Mouse (Mus musculus): ENCODE measurements around the gene Elmo3. TPM values are rescaled to one million over a fixed set of nuclear protein-coding genes. Genes with fewer than 3 reads are reported as not detected.

Elmo3 gene
- polyA plus RNA-seq, 1 experiment from 2014 or later: 17.1 TPM

DNA sequence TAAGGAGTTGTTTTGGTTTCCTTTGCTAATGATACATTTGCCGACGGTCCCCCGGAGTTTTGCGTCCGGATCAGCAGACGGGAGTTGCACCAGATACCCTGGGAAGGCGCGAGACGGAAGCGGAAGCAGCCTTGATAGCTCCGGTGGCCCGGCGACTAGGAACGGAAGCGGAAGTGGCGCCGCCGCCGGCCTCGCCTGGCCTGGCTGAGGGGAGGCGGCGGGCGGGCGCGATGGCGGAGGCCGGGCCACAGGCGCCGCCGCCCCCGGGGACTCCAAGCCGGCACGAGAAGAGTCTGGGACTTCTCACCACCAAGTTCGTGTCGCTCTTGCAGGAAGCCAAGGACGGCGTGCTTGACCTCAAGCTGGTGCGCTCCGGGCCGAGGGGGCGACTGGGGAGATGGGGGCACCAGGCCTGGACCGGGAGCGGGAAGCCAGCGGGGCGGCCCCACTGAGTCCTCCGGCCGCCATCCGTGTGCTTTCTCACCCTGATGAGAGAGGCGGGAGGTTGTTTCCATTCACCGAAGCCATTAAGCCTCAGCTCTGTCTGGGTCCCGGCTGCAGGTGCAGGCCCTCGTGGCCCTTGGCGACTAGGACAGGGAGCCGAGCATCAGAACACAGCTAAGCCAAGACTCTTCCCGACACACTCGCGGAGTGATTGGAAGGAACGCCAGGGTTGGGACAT, 7.7 kb upstream of the Elmo3 start, which contains the start of gene E2f4:
E2f4 (plus strand) TSS at position 153 of the 682 bp plus-strand sequence.
- Histone ChIP-seq H3K36me3 (ENCODE audit: control insufficient read depth, insufficient read depth, low read length) (peaks cover 13% of the 10 kb centered on the region), H3K9me3 (ENCODE audit: control insufficient read depth, low read length) (no peaks in the 10 kb centered on the region), H3K9ac (ENCODE audit: low read length) (peak within 1 kb of the TSS; percentile 94), H3K4me2 (replicated peaks; ENCODE audit: low read depth) (peak within 1 kb of the TSS; percentile 86), H3K27ac (replicated peaks) (peak within 1 kb of the TSS; percentile 83), H3K27me3 (ENCODE audit: control insufficient read depth, insufficient read depth, low read length) (no peaks in the 10 kb centered on the region), H3K4me1 (replicated peaks; ENCODE audit: control insufficient read depth, insufficient read depth) (peaks cover 5% of the 10 kb centered on the region; the same call in 1 of the 2 replicates), H3K4me3 (ENCODE audit: low read depth, low read length) (peak within 1 kb of the TSS; percentile 94)
- peak; percentile 95 for DNase-seq (ENCODE audit: low spot score)
- TF ChIP-seq EP300 (optimal IDR thresholded peaks at IDR 0.05): no peak
- TF ChIP-seq CTCF (IDR thresholded peaks at IDR 0.05; ENCODE audit: low read depth): no peak
- WGBS: 1% methylated on average over 53 of the region's 58 CpGs
- ATAC-seq (ENCODE audit: low FRiP score, low TSS enrichment): peak; percentile 92

DNA sequence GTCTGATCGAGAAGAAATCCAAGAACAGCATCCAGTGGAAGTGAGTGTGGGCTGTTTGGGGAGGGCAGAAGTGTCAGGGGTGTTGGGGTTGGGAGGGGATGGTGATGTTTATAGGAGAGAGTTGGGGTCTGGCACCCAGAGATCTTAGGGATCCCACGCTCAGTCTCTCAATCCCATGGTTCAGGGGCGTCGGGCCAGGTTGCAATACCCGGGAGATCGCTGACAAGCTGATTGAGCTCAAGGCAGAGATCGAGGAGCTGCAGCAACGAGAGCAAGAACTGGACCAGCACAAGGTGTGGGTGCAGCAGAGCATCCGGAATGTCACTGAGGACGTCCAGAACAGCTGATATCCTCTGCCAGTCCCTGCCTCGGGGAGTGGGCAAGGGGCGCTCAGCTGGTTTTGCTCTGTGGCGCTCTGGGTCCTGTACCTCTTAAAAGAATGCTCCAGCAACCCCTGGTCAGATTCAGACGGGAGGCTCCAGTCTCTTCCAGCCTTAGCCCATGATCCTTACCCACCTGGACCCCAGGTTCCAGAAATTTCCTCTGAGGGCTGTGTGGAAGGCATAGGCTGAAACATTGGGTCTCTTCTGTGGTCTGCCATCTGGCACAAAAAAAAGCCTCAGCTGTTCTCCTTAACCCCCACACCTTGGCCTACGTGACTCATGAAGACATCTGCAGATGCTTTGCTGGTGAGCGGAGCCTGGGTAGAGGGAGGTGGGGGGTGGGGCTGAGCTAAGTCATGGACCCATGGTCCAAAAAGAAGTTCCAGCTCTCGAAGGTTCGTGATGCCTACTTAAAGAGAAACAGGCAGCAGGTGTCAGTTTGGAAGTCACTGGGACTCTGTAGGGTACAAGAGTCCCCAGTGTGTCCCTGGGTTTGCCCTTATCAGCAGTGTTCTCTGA, 6.8 kb upstream of the Elmo3 start:
- Histone ChIP-seq H3K27ac (replicated peaks) (0 out of 2 replicates have a peak overlapping the region, but pooled peaks have one; percentile 4), H3K4me3 (ENCODE audit: low read depth, low read length) (peak overlapping the region; percentile 94), H3K4me2 (replicated peaks; ENCODE audit: low read depth) (peak overlapping the region; percentile 86), H3K9ac (ENCODE audit: low read length) (peak overlapping the region; percentile 94), H3K4me1 (replicated peaks; ENCODE audit: control insufficient read depth, insufficient read depth) (peaks cover 5% of the 10 kb centered on the region; the same call in 1 of the 2 replicates), H3K9me3 (ENCODE audit: control insufficient read depth, low read length) (no peaks in the 10 kb centered on the region), H3K27me3 (ENCODE audit: control insufficient read depth, insufficient read depth, low read length) (no peaks in the 10 kb centered on the region), H3K36me3 (ENCODE audit: control insufficient read depth, insufficient read depth, low read length) (peaks cover 17% of the 10 kb centered on the region)
- DNase-seq (ENCODE audit: low spot score): no peak
- 53% methylated on average over 18 of the region's 18 CpGs for WGBS
- TF ChIP-seq EP300 (optimal IDR thresholded peaks at IDR 0.05) (no peak), CTCF (IDR thresholded peaks at IDR 0.05; ENCODE audit: low read depth) (no peak)
- ATAC-seq (ENCODE audit: low FRiP score, low TSS enrichment): no peak

DNA sequence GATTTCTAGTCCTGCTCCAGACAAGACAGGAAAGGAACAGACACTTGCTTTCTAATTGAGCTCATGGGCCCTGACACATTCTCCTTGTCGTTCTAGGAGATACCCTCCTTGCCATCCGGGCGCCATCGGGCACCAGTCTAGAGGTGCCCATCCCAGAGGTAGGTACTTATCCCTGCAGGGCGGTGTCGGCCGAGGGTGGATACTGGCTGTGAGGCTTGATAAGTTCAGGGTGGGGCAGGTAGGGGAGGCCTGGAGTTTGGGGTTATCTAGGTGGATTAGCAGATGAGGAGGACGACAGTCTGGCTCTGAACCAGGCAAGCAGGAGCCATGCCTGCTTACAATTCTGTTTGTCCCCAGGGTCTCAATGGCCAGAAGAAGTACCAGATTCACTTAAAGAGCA, 5.4 kb upstream of the Elmo3 start:
- H3K36me3 ChIP-seq (ENCODE audit: control insufficient read depth, insufficient read depth, low read length): peaks cover 21% of the 10 kb centered on the region
- H3K9ac ChIP-seq (ENCODE audit: low read length): no peak overlapping the region
- H3K27ac ChIP-seq (replicated peaks): no peak overlapping the region
- ATAC-seq (ENCODE audit: low FRiP score, low TSS enrichment): no peak
- TF ChIP-seq CTCF (IDR thresholded peaks at IDR 0.05; ENCODE audit: low read depth): no peak
- no peak for TF ChIP-seq EP300 (optimal IDR thresholded peaks at IDR 0.05)
- 72% methylated on average over 8 of the region's 8 CpGs for WGBS
- no peak overlapping the region for H3K4me3 ChIP-seq (ENCODE audit: low read depth, low read length)
- no peaks in the 10 kb centered on the region for H3K27me3 ChIP-seq (ENCODE audit: control insufficient read depth, insufficient read depth, low read length)
- peaks cover 5% of the 10 kb centered on the region; the same call in 1 of the 2 replicates for H3K4me1 ChIP-seq (replicated peaks; ENCODE audit: control insufficient read depth, insufficient read depth)
- H3K9me3 ChIP-seq (ENCODE audit: control insufficient read depth, low read length): no peaks in the 10 kb centered on the region
- DNase-seq (ENCODE audit: low spot score): no peak
- no peak overlapping the region for H3K4me2 ChIP-seq (replicated peaks; ENCODE audit: low read depth)

DNA sequence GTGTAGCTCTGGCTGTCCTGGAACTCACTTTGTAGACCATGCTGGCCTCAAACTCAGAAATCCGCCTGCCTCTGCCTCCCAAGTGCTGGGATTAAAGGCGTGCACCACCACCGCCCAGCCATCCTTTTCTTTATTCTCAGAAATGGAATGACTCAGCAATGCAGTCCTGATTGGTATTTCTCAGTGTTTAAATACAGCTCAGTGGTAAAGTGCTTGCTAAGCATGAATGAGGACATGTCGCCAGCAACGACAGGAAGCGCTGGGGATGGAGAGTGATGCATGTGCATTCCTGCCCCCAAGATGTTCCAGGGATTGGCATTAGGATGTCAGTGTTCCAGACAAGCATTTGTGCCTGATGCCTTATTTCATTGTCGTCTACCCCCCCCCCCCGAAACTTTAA, 2.0 kb upstream of the Elmo3 start:
- Histone ChIP-seq H3K4me3 (ENCODE audit: low read depth, low read length) (no peak overlapping the region), H3K27ac (replicated peaks) (no peak overlapping the region), H3K27me3 (ENCODE audit: control insufficient read depth, insufficient read depth, low read length) (no peaks in the 10 kb centered on the region), H3K4me2 (replicated peaks; ENCODE audit: low read depth) (no peak overlapping the region), H3K36me3 (ENCODE audit: control insufficient read depth, insufficient read depth, low read length) (peaks cover 23% of the 10 kb centered on the region), H3K9me3 (ENCODE audit: control insufficient read depth, low read length) (no peaks in the 10 kb centered on the region), H3K4me1 (replicated peaks; ENCODE audit: control insufficient read depth, insufficient read depth) (peaks cover 12% of the 10 kb centered on the region), H3K9ac (ENCODE audit: low read length) (no peak overlapping the region)
- 70% methylated on average over 7 of the region's 8 CpGs for WGBS
- ATAC-seq (ENCODE audit: low FRiP score, low TSS enrichment) (no peak), DNase-seq (ENCODE audit: low spot score) (no peak)
- no peak for TF ChIP-seq CTCF (IDR thresholded peaks at IDR 0.05; ENCODE audit: low read depth)
- TF ChIP-seq EP300 (optimal IDR thresholded peaks at IDR 0.05): no peak

DNA sequence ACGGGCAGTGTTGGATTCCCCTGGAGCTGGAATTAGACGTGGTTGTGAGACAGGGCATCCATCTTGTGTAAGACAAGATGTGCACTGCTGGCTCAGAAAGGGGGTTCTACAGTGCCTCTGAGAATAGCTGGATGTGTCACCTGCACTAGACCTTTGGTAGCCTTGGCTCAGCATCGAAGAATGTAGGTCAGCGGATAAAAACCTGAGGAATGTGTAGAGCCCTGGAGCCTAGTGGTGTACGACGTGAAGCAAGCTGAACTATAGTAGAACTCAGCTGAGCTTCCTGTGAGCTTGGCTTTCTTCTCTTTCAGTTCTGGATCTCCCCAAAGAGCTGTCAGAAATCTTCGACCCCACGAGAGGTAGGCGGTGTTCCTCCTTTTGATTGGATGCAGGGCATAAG, 1.5 kb upstream of the Elmo3 start:
- TF ChIP-seq CTCF (IDR thresholded peaks at IDR 0.05; ENCODE audit: low read depth) (no peak), EP300 (optimal IDR thresholded peaks at IDR 0.05) (no peak)
- H3K4me1 ChIP-seq (replicated peaks; ENCODE audit: control insufficient read depth, insufficient read depth): peaks cover 7% of the 10 kb centered on the region
- no peaks in the 10 kb centered on the region for H3K27me3 ChIP-seq (ENCODE audit: control insufficient read depth, insufficient read depth, low read length)
- H3K9ac ChIP-seq (ENCODE audit: low read length): no peak overlapping the region
- no peaks in the 10 kb centered on the region for H3K9me3 ChIP-seq (ENCODE audit: control insufficient read depth, low read length)
- H3K4me3 ChIP-seq (ENCODE audit: low read depth, low read length): no peak overlapping the region
- H3K27ac ChIP-seq (replicated peaks): no peak overlapping the region
- DNase-seq (ENCODE audit: low spot score) (no peak), ATAC-seq (ENCODE audit: low FRiP score, low TSS enrichment) (no peak)
- peaks cover 21% of the 10 kb centered on the region for H3K36me3 ChIP-seq (ENCODE audit: control insufficient read depth, insufficient read depth, low read length)
- no peak overlapping the region for H3K4me2 ChIP-seq (replicated peaks; ENCODE audit: low read depth)
- WGBS: 72% methylated on average over 9 of the region's 9 CpGs

All from stomach, postnatal 0 days (tissue).